Mouse (Mus musculus) ES-CJ7 (cell line): ENCODE measurements around the gene Adap1.
A peak's percentile ranks its signal among the peaks of the same experiment; 100 is the strongest.

ENCODE experiments used
- DNase-seq: peaks from one replicate; pipeline ENCODE4 v3.0.0; 2011; ENCODE audit warnings: low read depth, low spot score

The Adap1 gene

DNA sequence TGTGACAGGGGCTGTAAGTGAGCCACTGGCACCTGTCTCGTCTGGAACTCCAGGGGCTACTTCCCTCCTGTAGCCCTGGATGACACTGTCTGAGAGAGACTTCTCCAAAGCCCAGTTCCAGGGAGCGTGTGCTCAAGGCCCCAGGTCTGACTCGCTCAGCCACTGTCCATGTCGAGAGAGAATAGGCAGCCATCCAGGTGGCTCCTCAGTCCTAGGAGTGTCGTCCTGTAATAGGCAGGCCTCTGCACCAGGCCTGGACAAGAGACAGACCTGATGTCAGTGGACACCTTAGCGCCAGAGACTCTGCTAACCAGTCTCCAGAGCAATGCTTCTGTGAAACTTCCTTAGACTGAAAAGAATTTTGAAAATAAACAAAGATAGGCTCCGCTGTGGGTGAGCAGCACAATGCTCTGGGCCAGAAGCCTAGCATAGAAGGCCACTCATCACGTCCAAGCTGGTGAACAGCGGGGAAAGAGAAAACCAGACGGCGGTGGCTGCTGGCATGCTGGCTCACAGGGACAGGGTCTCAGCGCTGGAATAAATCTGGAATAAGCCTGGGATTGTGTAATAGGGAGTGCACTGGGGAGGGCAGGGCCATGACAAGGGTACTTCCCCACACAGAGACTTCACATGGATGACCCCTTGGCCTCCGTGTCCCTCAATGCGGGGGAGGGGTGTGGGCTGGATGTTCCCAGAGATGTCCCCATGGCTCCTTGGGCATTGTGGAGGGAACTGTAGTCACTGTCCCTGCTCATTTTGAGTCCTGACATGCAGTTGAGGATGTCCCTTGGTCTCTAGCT lies 39.1 kb downstream of the Adap1 start:
- no peak for DNase-seq

DNA sequence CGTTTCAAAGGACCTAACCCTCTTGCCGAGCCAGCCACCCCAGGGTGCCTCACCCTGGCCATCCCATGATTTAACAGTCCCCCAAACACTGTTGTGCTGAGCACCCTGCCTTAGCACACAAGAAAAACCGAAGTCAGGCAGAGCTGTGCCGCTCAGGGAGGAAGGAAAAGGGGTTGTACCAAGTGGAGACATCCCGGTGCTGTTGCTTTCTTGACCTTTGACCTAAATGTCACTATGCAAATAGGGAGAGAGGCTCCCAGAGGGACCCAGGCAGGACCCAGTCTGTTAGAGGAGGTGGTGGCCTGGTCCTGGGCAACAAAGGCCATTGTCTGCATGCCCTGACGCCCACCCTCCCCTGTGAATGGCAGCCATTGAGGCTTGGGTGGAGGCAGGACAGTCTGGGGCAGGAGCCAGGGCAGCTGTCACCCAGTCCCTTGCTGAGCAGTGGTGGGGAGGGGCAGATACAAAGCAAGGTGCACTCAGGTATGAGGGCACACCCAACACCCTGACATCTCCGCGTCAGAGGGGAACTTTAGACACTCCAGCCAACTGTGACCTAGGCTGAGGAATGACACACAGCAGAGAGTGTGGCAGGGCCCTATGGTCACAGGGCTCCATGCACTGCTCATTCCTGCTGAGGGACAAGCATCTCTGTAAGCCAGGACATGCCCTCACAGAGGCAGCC lies 39.9 kb downstream of the Adap1 start:
- DNase-seq: no peak

- peak; percentile 47 for DNase-seq
These were observed 41.8 kb downstream of the Adap1 start for GRCm38 (mm10) chr5:139283460-139284180.

GRCm38 (mm10) chr5:139282191-139282590 lies 43.2 kb downstream of the Adap1 start:
- peak; percentile 74 for DNase-seq

- no peak for DNase-seq
These were observed 43.9 kb downstream of the Adap1 start for GRCm38 (mm10) chr5:139281373-139282112.

GRCm38 (mm10) chr5:139277287-139277686 lies 48.1 kb downstream of the Adap1 start:
- DNase-seq: no peak

- no peak for DNase-seq
These were observed 53.3 kb downstream of the Adap1 start for GRCm38 (mm10) chr5:139271994-139272554.

DNA sequence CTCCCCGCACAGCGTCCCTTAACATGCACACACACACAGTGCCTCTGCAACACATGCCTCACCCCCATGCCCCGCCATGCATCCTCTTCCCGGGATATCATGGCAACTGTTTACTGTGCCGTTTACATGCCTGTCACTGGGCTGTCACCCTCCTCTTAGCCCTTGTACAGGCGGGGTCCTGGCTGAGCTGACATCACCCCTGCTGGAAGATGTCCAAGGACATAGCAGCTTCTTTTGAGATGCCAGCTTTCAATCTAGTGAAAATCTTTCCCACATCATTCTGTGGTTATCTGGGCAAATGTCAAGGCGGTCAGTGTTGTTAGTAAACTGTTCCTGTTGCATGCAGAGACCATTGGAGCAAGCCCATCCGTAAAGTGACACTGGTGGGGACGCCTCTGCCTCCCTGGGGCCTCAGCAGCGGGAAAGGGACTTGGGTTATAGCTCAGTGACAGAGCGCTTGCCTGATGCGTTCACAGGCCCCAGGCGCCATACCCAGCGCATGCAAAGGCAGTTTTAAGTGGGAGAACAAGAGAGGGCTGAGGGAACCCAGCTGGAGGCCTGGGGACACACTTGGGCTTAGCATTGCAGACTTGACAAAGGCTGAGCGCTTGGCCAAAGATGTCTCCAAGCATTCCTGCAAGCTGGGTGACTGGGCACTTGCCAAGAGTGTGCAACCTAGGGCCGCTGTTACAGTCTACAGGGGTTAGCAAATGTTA lies 54.5 kb downstream of the Adap1 start:
- DNase-seq: no peak

- DNase-seq: no peak
These were observed 57.8 kb downstream of the Adap1 start for GRCm38 (mm10) chr5:139267661-139268060.

DNA sequence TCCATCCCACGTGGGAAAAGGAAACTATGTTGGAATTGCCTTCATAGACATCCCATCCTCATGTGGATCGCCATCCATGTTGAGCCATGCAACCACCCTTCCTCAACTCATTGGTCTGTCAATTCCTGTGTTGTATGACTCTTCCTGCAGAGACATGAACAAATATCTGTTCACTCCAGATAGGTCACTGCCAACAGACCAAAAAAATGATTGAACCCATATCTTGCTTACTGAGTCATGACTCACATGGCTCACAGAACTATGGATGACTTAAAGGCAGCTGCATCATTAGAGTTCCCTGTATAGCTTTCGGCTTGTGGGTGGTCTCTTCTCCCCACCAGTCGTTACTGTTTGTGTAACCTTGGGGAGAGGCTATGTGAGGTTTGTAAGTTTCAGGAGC lies 64.0 kb downstream of the Adap1 start:
- no peak for DNase-seq

DNA sequence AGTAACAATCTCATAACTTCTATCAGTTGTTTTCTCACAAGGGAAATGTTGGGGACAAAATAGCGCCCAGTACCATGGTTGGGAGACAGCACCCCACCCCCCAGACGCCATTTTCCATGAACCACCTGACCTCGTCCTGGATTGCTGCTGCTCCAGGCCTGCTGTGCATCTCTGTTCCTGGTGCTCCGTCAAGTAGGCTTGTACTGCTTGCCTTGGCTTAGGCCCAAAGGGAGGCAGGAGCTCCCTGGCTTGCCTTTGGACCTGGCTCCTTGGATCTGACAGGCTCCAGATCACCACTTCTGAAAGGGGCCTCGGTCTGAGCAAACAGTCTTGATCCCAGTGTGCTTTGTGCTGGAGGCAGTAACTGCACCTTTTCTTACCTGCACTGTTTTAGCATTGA lies 65.6 kb downstream of the Adap1 start:
- no peak for DNase-seq

DNA sequence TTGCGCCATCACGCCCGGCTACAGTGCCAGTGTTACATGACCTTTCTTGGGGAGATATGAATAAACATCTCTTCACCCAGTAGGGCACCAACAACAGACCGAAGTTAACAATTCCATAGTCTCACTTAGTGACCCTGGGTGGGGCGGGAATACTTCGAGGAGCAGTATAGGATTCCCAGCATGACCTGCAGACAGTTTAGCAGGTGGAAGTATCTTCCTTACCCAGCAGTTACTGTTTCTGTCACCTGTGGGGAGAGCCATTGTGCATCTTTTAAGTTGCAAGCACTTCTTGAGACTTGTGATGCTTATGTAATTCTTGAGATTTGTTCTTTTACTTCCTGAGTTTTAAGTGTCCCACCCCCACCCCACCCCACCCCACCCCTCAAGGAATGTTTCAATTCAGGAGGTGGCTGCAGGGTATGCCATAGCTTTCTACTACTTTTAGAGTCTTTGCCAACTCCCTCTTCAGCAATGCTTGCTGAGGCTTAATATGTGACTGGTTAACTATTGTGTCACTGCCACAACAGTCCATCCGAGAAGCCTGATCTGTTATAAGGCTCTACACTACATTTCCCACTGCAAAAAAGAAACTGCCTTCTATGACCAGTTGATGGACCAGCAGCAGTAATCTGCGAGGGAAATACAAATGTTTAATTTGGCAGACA lies 66.9 kb downstream of the Adap1 start:
- peak; percentile 74 for DNase-seq

DNA sequence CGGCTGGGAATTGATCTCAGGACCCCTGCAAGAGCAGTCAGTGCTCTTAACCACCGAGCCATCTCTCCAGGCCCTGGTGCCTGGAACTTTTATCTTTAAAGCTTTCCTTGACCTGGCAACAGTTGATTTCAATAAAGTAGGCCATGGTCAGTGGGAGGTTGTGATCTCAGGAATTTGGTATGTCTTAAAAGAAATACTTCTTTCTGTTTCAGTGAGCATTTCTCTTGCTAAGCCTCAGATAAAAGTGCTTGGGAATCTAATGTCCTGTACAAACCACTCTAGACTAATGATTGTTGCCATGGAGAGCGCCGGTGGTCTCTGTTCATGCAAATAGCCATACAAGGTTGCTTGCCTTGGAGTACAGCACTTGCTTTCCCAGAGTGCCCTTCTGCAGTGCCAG lies 67.6 kb downstream of the Adap1 start:
- DNase-seq: no peak

GRCm38 (mm10) chr5:139257265-139257664 lies 68.2 kb downstream of the Adap1 start:
- DNase-seq: no peak

DNA sequence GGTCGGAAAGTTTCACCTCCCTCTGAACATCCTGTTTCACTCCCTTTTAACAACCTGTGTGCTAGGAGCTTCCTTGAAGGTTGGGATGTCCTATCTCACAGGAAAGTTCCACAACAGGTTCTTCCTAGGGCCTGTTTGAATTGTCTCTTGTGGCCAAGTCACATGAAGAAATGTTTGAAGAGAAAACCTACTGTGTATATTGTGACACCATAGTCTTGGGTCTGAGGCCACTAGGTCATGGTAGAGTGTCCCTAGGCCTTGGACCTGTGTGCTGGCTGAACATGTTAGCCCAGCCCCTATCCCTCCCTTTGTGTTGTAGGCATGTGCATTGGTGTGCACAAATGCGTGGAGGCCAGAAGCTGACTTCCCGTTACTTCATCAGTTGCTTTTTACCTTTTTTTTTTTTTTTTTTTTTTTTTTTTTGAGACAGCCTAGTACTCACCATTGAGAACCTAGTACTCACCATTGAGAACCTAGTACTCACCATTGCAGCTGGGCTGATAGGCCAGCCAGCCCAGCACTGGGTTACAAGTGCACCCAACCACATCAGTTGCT lies 69.1 kb downstream of the Adap1 start:
- no peak for DNase-seq

DNA sequence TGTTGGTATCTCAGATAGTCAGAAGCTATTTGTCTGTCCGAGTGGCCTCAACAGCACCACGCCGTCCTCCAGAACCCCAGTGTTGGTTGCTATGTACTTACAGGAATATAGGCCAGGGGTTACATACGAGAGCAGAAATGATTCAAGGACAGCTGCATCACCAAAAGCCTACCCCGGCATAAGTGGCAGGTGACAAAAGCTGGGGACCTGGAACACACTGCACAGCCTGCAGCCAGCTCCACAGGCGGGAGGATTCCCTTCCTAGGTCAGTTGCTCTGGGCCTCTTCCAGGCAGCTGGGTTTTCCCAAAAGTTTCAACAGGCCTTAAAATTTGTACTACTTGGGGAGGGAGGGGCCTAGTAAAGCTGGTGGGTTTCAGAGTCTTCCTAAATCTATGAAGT lies 69.6 kb downstream of the Adap1 start:
- no peak for DNase-seq

DNA sequence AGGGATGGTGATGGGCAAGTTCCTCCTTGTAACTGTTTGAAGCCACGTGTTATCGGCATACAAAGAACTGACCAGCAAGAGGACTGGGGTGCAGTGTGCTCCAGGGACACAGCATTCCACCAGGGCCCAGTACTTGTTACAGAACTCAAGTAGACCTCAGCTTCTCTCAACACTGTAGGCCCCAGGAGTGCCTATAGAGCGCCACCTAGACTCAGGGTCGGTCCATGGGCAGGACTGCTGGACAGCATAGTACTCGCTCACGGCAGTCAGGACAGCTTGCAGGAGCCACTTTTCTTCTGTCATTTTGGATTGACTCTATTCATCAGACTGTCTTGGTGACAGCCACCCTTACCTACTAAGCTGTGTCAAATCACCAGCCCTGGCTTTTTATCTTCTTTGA lies 70.5 kb downstream of the Adap1 start:
- DNase-seq: no peak

- DNase-seq: peak; percentile 29
These were observed 72.1 kb downstream of the Adap1 start for GRCm38 (mm10) chr5:139253301-139253741.

GRCm38 (mm10) chr5:139252910-139253245 lies 72.5 kb downstream of the Adap1 start:
- no peak for DNase-seq
